Mouse (Mus musculus) cortical plate, adult 2 months (tissue): ENCODE data around the gene Apopt1.

ENCODE experiments used
- CTCF ChIP-seq: fragments of 200-500 bp; IDR thresholded peaks from 2 replicates; pipeline ENCODE4 v1.5.1; 2011; ENCODE audit warnings: mild to moderate bottlenecking, control low read depth, low read length; ENCODE audit not compliant: insufficient read depth; ENCODE audit errors: extremely low read depth
- POLR2A ChIP-seq: fragments of 200-500 bp; IDR thresholded peaks from 2 replicates; pipeline ENCODE4 v1.6.1; 2011; ENCODE audit warnings: mild to moderate bottlenecking, low read length, control low read depth; ENCODE audit not compliant: insufficient read depth; ENCODE audit errors: extremely low read depth

DNA sequence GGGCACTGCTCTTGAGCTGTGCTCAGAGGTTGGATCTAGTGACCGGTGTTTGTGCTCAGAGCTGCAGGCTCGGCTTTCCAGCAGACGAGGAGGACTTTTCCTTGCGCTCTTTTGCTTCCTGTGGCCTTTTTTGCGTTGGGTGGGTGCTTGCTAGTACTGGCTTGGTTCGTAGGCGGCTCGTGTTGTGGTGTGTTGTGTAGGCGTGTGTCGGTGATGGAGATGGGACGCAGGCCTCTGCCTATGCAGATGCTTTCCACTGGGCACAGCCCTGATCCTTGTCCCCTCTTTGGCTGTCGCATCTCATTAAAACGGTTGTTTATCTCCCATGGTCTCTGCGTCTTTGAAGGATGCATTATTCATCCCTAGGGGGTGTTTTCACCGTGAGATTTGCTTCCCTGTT is 61.8 kb downstream of the Apopt1 start:
- TF ChIP-seq POLR2A (no peak), CTCF (no peak)
